Mouse (Mus musculus): ENCODE results near the gene Fam89b.
A peak's percentile ranks its signal among the peaks of the same experiment; 100 is the strongest.

Fam89b gene

GRCm38 (mm10) chr19:5729444-5729815 is at the start of gene Fam89b:
Fam89b (minus strand) TSS chr19:5729653.
- peak; percentile 84 for DNase-seq (ENCODE audit: low read depth, low spot score)

- no peak for DNase-seq (ENCODE audit: low read depth, low spot score)
Measured at GRCm38 (mm10) chr19:5778312-5778711, 48.9 kb upstream of the Fam89b start.

- DNase-seq (ENCODE audit: low read depth, low spot score): no peak
Measured at GRCm38 (mm10) chr19:5777387-5778032, 48.1 kb upstream of the Fam89b start.

GRCm38 (mm10) chr19:5770925-5771860 is 41.7 kb upstream of the Fam89b start, which contains the start of gene Scyl1:
Scyl1 (minus strand) TSS chr19:5771419.
- DNase-seq (ENCODE audit: low read depth, low spot score): peak; percentile 89

GRCm38 (mm10) chr19:5770311-5770710 is 40.9 kb upstream of the Fam89b start:
- peak; percentile 15 for DNase-seq (ENCODE audit: low read depth, low spot score)

GRCm38 (mm10) chr19:5767271-5767670 is 37.8 kb upstream of the Fam89b start:
- DNase-seq (ENCODE audit: low read depth, low spot score): no peak

GRCm38 (mm10) chr19:5763163-5763562 is 33.7 kb upstream of the Fam89b start:
- no peak for DNase-seq (ENCODE audit: low read depth, low spot score)

GRCm38 (mm10) chr19:5758878-5759403 is 29.5 kb upstream of the Fam89b start:
- DNase-seq (ENCODE audit: low read depth, low spot score): no peak

GRCm38 (mm10) chr19:5756991-5757636 is 27.7 kb upstream of the Fam89b start:
- no peak for DNase-seq (ENCODE audit: low read depth, low spot score)

GRCm38 (mm10) chr19:5756321-5756985 is 27.0 kb upstream of the Fam89b start:
- DNase-seq (ENCODE audit: low read depth, low spot score): no peak

GRCm38 (mm10) chr19:5751742-5752141 is 22.3 kb upstream of the Fam89b start:
- DNase-seq (ENCODE audit: low read depth, low spot score): no peak

GRCm38 (mm10) chr19:5750951-5751350 is 21.5 kb upstream of the Fam89b start:
- DNase-seq (ENCODE audit: low read depth, low spot score): no peak

GRCm38 (mm10) chr19:5749476-5749875 is 20.0 kb upstream of the Fam89b start:
- DNase-seq (ENCODE audit: low read depth, low spot score): no peak

- no peak for DNase-seq (ENCODE audit: low read depth, low spot score)
Measured at GRCm38 (mm10) chr19:5746907-5747363, 17.5 kb upstream of the Fam89b start.

GRCm38 (mm10) chr19:5745756-5746710 is 16.6 kb upstream of the Fam89b start:
- DNase-seq (ENCODE audit: low read depth, low spot score): no peak

GRCm38 (mm10) chr19:5743576-5743975 is 14.1 kb upstream of the Fam89b start:
- DNase-seq (ENCODE audit: low read depth, low spot score): no peak

- no peak for DNase-seq (ENCODE audit: low read depth, low spot score)
Measured at GRCm38 (mm10) chr19:5742241-5742641, 12.8 kb upstream of the Fam89b start.

GRCm38 (mm10) chr19:5741641-5742240 is 12.3 kb upstream of the Fam89b start:
- DNase-seq (ENCODE audit: low read depth, low spot score): no peak
